Mouse (Mus musculus) neural tube, embryonic 13.5 days (tissue): ENCODE data around the gene St5. TPM values are rescaled to one million over a fixed set of nuclear protein-coding genes. Genes with fewer than 3 reads are reported as not detected.

ENCODE experiments used
- ATAC-seq: fragments of 200-750 bp; cut with Nextera tagmentation; 2 replicates; pipeline ENCODE4 v1.8.0; 2017; ENCODE audit warnings: low read depth, mild to moderate bottlenecking, moderate TSS enrichment, moderate library complexity
- H3K27ac ChIP-seq: fragments of 300-500 bp; sonication (generic); replicated peaks from 2 replicates; pipeline ENCODE4 v1.5.1; 2015; ENCODE audit warnings: moderate library complexity, mild to moderate bottlenecking, inconsistent platforms
- H3K27me3 ChIP-seq: fragments of 300-500 bp; sonication (generic); 2 replicates; pipeline ENCODE4 v1.6.1; 2015; ENCODE audit warnings: mild to moderate bottlenecking, inconsistent platforms
- H3K36me3 ChIP-seq: fragments of 300-500 bp; sonication (generic); 2 replicates; pipeline ENCODE4 v1.6.1; 2015; ENCODE audit warnings: mild to moderate bottlenecking, inconsistent platforms
- H3K4me1 ChIP-seq: fragments of 300-500 bp; sonication (generic); replicated peaks from 2 replicates; pipeline ENCODE4 v1.6.1; 2015; ENCODE audit warnings: inconsistent platforms
- H3K4me2 ChIP-seq: fragments of 300-500 bp; sonication (generic); 2 replicates; pipeline ENCODE4 v1.6.1; 2015; ENCODE audit warnings: inconsistent platforms, mild to moderate bottlenecking, moderate library complexity
- H3K4me3 ChIP-seq: fragments of 300-500 bp; sonication (generic); 2 replicates; pipeline ENCODE4 v1.5.1; 2015; ENCODE audit warnings: mild to moderate bottlenecking, inconsistent platforms
- H3K9ac ChIP-seq: fragments of 300-500 bp; sonication (generic); 2 replicates; pipeline ENCODE4 v1.6.1; 2015; ENCODE audit warnings: moderate library complexity, mild to moderate bottlenecking, inconsistent platforms
- H3K9me3 ChIP-seq: fragments of 300-500 bp; sonication (generic); 2 replicates; pipeline ENCODE4 v1.6.1; 2016; ENCODE audit warnings: inconsistent platforms
- WGBS: fragments of 180-500 bp; shearing (Covaris S2); methylation state at CpG from one replicate; pipeline ENCODE4 v1.1.7; 2015; 5-methylcytosine and 5-hydroxymethylcytosine counted together
- polyA plus RNA-seq: library from polyadenylated mRNA; unstranded; fragments of >200 nt; fragmentation: Nextera tagmentation; extraction: Ambion mirVana; gene quantifications from 2 replicates; pipeline ENCODE4 v1.2.1, GENCODE M21; 2015

Gene St5
- polyA plus RNA-seq, 1 experiment from 2014 or later: 30.0 TPM

DNA sequence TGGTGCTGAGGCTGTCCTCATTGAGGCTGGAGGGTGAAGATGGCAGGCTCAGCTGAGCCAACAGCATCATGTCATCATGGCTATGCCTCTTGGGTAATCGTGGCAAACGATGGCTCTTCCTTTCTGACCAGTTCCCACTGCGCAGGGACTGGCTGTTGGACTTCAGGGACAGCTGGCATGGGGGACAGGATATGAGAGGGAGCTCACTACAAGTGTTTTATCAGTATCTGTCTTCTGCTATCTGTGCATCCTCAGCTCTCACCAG, 161.1 kb downstream of the St5 start:
- ATAC-seq: no peak
- H3K4me2 ChIP-seq: no peak overlapping the region

DNA sequence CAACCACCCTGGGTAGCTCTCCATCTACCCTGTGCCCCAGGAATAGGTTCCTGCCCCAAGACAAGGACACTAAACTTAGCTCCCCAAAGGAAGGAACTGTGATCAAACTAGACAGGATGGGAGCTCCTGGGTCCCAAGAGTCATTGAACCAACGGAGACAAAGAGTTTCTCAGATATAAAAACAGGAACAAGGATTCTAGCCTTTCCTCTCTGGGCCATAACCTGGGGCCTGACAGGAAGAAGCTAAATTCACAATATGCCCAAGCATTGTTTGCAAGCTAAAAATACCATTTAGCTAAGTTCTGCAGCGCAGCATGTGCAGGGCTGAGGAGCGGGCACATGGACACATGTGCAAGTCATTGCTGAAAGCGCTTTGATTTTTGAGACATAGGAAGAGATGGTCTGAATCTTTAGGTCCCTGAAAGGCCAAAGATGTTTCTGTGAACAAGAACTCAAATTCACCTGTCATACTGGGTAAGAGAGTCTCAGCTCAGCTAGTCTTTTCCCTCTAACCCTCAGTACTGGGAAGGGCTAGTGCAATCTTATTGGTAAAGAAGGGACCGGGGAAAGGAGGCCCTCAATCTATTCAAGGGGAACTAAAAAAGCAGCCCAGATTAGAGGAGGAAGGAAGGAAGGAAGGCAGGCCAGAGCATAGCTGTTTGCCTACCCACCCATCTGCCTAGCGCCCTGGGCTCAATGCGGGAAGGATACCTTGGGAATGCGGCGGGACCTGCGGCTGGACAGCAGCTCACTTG, 161.6 kb downstream of the St5 start:
- Histone ChIP-seq H3K36me3 (peaks cover 42% of the 10 kb centered on the region), H3K27ac (peak overlapping the region; percentile 28; the same call in 1 of the 2 replicates)
- no peak for ATAC-seq

More for the DNA sequence above, 161.1 kb downstream of the St5 start:
- H3K27ac ChIP-seq: 0 out of 2 replicates have a peak overlapping the region, but pooled peaks have one; percentile 28
- no peak overlapping the region for H3K9ac ChIP-seq
- no peak overlapping the region for H3K4me3 ChIP-seq
- 89% methylated on average over 3 of the region's 3 CpGs for WGBS
- H3K9me3 ChIP-seq: no peaks in the 10 kb centered on the region
- peaks cover 6% of the 10 kb centered on the region; the same call in 1 of the 2 replicates for H3K4me1 ChIP-seq
- H3K27me3 ChIP-seq: no peaks in the 10 kb centered on the region
- H3K36me3 ChIP-seq: peaks cover 42% of the 10 kb centered on the region

DNA sequence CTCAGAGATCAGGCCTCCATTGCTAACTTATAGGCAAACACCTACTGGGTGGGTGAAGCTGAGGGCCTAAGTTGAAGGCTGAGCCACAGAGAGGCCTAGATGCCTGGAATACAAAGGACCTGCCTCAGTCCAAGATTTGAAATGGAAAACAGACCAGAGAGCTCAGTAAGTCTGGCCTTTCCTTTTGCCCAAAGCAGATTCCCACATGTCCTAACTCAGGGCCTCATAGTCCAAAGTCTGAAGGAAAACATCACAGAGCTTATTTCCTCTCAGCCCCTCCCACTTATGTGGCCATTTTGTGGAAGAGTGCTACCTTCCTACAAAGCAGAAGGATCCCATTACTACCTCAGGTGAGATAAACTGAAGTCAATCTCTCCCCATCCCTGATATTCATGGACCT, 162.5 kb downstream of the St5 start:
- Histone ChIP-seq H3K27me3 (no peaks in the 10 kb centered on the region), H3K4me2 (no peak overlapping the region), H3K27ac (no peak overlapping the region), H3K9me3 (no peaks in the 10 kb centered on the region), H3K4me3 (no peak overlapping the region), H3K4me1 (peaks cover 19% of the 10 kb centered on the region), H3K36me3 (peaks cover 42% of the 10 kb centered on the region), H3K9ac (no peak overlapping the region)
- ATAC-seq: no peak

More for the DNA sequence above, 161.6 kb downstream of the St5 start:
- WGBS: 90% methylated on average over 10 of the region's 10 CpGs
- no peaks in the 10 kb centered on the region for H3K27me3 ChIP-seq
- no peak overlapping the region for H3K4me3 ChIP-seq
- H3K4me2 ChIP-seq: no peak overlapping the region
- H3K4me1 ChIP-seq: peaks cover 10% of the 10 kb centered on the region
- H3K9ac ChIP-seq: no peak overlapping the region
- H3K9me3 ChIP-seq: no peaks in the 10 kb centered on the region

DNA sequence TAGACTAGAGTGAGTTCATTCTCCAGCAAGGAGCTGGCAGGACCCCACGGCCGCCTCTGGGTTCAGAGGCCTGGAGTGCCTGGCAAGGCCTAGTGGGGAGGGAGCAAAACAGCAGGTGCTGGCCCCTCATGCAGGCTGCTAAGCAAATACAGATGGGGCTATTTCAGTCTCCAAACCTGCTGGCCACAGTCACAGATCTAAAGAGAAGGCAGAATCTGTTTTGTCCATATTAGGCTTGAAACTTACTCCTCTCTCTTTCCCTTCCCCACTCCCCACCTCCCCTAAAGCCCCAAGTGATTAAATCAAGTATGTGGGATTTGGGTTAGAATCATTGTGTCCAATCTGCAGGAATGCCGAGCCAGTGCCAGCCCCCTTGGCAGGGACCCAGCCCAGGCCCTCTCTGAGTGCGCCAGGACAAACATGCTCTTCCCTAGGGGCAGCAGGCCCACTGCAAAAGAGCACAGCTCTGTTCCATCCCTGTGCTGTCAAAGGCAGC, 166.9 kb downstream of the St5 start:
- no peaks in the 10 kb centered on the region for H3K9me3 ChIP-seq
- peaks cover 34% of the 10 kb centered on the region for H3K36me3 ChIP-seq
- 44% methylated on average over 4 of the region's 4 CpGs for WGBS
- no peak overlapping the region for H3K4me2 ChIP-seq
- H3K4me1 ChIP-seq: peaks cover 16% of the 10 kb centered on the region
- peak; percentile 92 for ATAC-seq
- no peak overlapping the region for H3K4me3 ChIP-seq
- H3K9ac ChIP-seq: no peak overlapping the region
- no peaks in the 10 kb centered on the region for H3K27me3 ChIP-seq
- H3K27ac ChIP-seq: peak overlapping the region; percentile 70

DNA sequence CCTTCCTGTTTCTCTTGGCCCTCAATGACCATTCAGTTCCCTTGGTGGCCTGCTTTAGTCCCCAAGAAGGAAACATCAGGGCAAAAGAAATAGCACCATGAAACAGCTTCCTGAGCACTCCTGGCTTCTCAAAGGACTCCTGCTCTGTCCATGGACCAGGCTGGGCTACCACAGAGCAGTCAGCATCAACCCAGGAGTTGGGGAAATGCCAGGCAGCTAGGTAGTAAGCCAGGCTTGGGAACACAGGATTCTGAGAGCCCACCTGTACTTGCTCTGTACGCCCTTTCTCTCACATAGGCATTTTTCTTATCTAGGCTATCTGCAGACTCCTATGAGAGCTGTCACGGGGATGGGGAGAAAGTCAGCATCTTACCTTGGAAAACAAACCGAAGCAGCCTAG, 168.5 kb downstream of the St5 start:
- Histone ChIP-seq H3K4me2 (no peak overlapping the region), H3K9me3 (no peaks in the 10 kb centered on the region), H3K27ac (no peak overlapping the region), H3K36me3 (peaks cover 36% of the 10 kb centered on the region), H3K4me3 (no peak overlapping the region), H3K27me3 (no peaks in the 10 kb centered on the region), H3K4me1 (peaks cover 16% of the 10 kb centered on the region), H3K9ac (no peak overlapping the region)
- WGBS: 95% methylated on average over 3 of the region's 3 CpGs
- no peak for ATAC-seq

DNA sequence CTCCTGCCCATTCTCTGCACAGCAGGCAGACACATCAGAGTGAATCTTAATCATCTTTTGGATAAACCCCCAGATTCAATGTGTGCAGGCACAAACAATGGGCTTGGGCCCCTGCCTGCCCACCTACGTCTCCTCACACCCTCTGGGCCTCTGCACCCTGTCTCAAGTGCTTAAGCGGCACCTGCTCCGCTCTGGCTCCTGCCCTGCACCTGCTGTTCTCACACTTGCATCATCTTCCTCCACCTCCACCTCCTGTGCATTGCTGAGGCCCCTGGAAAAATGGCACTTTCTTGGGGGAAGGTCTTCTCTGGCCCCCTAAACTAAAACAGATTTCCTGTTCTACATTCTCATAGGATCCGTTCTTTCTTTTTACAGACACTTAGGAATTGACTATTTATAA, 169.5 kb downstream of the St5 start:
- H3K27ac ChIP-seq: no peak overlapping the region
- peaks cover 27% of the 10 kb centered on the region for H3K36me3 ChIP-seq
- WGBS: 89% methylated on average over 4 of the region's 4 CpGs
- no peak for ATAC-seq
- no peak overlapping the region for H3K4me3 ChIP-seq
- H3K4me2 ChIP-seq: no peak overlapping the region
- H3K9ac ChIP-seq: no peak overlapping the region
- H3K9me3 ChIP-seq: no peaks in the 10 kb centered on the region
- H3K4me1 ChIP-seq: peaks cover 16% of the 10 kb centered on the region
- H3K27me3 ChIP-seq: no peaks in the 10 kb centered on the region

DNA sequence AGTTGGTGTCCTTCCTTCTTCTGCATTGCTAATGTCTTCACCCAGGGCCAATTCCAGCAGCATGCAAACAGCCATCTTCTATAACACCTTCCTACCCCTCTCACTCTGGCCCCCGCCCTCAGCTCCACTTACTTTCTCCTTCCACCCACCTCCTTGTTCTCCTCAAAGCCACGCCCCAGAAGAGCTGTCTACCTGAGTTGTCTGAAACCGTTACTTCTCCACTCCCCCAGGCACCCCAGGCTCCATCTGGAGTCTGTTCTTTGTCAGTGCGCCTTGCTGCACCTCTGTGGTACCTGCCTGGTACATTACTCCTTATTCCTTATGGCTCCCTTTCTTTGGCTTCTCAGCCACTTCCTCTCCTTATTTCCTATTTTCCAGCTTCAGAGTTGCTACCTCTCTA, 170.3 kb downstream of the St5 start:
- no peaks in the 10 kb centered on the region for H3K27me3 ChIP-seq
- no peak overlapping the region for H3K4me2 ChIP-seq
- WGBS: 85% methylated on average over 4 of the region's 4 CpGs
- H3K36me3 ChIP-seq: peaks cover 27% of the 10 kb centered on the region
- no peak overlapping the region for H3K4me3 ChIP-seq
- no peak for ATAC-seq
- no peak overlapping the region for H3K27ac ChIP-seq
- H3K9ac ChIP-seq: no peak overlapping the region
- H3K4me1 ChIP-seq: peaks cover 16% of the 10 kb centered on the region
- no peaks in the 10 kb centered on the region for H3K9me3 ChIP-seq

DNA sequence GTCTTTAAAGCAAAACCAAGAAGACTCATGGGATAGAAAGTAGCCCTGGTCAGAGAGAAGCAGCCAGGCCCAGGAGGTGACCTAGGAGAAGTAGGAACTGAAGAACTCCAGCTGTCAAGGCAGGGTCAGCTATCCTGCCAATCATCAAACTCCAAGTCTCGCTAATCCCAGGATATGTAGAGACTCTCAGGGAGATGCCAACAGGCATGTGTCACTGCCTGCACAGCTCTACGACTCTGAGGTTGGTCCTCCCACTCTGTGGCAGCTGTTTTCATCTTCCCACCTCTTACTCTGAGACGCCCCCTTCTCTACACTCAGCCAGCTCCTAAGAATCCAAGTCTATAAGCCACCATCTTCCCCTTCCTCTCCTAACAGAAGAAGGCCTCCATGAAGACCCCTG, 170.7 kb downstream of the St5 start:
- Histone ChIP-seq H3K9ac (no peak overlapping the region), H3K27me3 (no peaks in the 10 kb centered on the region), H3K4me2 (no peak overlapping the region), H3K27ac (no peak overlapping the region), H3K4me1 (peaks cover 16% of the 10 kb centered on the region), H3K4me3 (no peak overlapping the region), H3K36me3 (peaks cover 27% of the 10 kb centered on the region), H3K9me3 (no peaks in the 10 kb centered on the region)
- WGBS: 82% methylated on average over 3 of the region's 3 CpGs
- ATAC-seq: no peak

DNA sequence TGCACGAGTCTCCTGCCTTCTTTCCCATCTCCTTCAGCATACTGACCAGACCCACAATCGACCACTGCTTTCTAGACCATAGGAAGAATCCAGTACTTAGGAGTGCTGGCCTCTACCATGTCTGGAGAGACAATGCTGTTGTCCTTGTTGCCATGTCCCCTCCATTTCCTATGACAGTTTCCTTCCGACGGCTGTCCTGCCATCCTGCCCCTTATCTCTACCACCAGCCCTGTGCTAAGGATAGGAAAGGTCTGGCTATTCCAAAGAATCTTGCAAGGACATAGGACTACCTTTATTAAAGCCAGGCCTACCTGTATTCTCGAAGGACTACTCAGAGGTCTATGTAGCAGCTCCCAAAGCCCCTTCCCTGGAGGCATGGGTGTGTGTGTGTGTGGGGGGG, 171.9 kb downstream of the St5 start:
- Histone ChIP-seq H3K9ac (no peak overlapping the region), H3K27me3 (no peaks in the 10 kb centered on the region), H3K4me2 (no peak overlapping the region), H3K4me3 (no peak overlapping the region), H3K36me3 (peaks cover 38% of the 10 kb centered on the region), H3K9me3 (no peaks in the 10 kb centered on the region), H3K27ac (no peak overlapping the region), H3K4me1 (peaks cover 9% of the 10 kb centered on the region)
- ATAC-seq: no peak
- 86% methylated on average over 5 of the region's 5 CpGs for WGBS

DNA sequence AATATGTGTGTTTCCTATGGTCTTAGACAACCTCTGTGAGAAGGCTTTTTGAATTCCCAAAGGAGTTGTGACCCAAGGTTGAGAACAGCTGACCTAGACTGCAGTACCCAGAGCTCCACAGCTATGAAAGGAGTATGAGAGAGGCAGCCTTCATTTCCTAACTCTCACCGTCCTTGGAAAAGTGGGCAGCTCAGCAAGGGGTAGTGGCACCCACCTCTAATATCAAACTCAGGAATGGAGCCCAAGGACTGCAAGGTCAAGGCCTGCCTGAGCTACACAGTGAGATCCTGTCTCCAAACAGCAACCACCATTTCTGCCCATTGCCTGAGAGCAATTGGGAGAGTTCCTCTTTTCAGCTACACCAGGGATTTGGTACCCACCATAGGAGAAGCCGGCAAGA, 173.7 kb downstream of the St5 start:
- Histone ChIP-seq H3K4me3 (no peak overlapping the region), H3K9ac (no peak overlapping the region), H3K27ac (no peak overlapping the region), H3K27me3 (no peaks in the 10 kb centered on the region), H3K9me3 (no peaks in the 10 kb centered on the region), H3K4me2 (no peak overlapping the region), H3K4me1 (no peaks in the 10 kb centered on the region), H3K36me3 (peaks cover 50% of the 10 kb centered on the region)
- 87% methylated on average over 2 of the region's 2 CpGs for WGBS
- no peak for ATAC-seq

DNA sequence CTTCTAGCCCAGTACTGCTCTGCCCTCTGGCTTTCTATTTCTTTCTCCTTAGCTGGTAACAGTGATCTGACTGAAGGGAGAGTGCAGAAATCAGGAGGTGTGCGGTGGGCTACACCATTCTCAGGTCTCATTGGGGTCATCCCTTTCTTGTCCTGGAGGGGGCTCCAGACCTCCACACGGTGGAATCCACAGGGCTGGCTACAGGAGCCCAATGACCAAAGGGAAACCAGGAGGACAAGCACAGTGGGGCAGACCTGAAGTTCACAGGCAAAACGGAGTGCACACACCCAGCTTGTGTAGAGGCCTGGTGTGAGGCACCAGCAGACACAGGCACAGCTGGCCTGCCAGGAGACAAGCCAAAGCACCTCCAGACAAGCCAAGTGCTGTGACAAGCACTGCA, 175.0 kb downstream of the St5 start:
- Histone ChIP-seq H3K27me3 (no peaks in the 10 kb centered on the region), H3K9me3 (no peaks in the 10 kb centered on the region), H3K9ac (no peak overlapping the region), H3K36me3 (peaks cover 51% of the 10 kb centered on the region), H3K4me3 (no peak overlapping the region), H3K27ac (no peak overlapping the region), H3K4me2 (no peak overlapping the region), H3K4me1 (no peaks in the 10 kb centered on the region)
- peak; percentile 72 for ATAC-seq
- 17% methylated on average over 3 of the region's 3 CpGs for WGBS

DNA sequence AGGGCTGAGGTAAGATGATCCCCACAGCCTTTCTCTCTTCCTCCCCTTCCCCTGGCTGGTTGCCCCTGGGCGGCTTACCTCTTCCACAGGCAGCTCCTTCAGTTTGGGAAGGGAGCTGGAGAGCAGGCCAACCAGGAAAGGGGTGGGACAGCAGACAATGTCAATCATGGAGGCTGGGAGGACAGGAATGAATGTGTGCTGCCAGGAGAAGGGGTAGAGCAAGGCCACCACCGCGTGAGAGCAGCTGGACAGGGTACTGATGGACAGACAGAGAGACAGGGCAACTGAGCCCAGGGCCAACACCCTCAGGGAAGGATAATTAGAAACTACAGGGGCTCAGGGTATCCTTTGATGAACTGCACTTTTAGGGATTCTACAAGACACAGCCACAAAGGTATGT, 175.9 kb downstream of the St5 start:
- Histone ChIP-seq H3K27me3 (no peaks in the 10 kb centered on the region), H3K36me3 (peaks cover 59% of the 10 kb centered on the region), H3K4me1 (no peaks in the 10 kb centered on the region), H3K4me3 (no peak overlapping the region), H3K9me3 (no peaks in the 10 kb centered on the region), H3K4me2 (no peak overlapping the region), H3K9ac (peak overlapping the region; percentile 22; the same call in 1 of the 2 replicates), H3K27ac (no peak overlapping the region)
- 80% methylated on average over 3 of the region's 3 CpGs for WGBS
- no peak for ATAC-seq
